Mouse (Mus musculus) CD4-positive naive resting alpha-beta T cell, adult 76 days (primary cell): ENCODE data around the gene Krt9. TPM values are rescaled to one million over a fixed set of nuclear protein-coding genes. Genes with fewer than 3 reads are reported as not detected.

Experiments used
- total RNA-seq: library from RNA; stranded (reverse); gene quantifications from one replicate; pipeline ENCODE4 v1.2.4, GENCODE M21; 2023

Gene Krt9
- total RNA-seq, result not detected

DNA sequence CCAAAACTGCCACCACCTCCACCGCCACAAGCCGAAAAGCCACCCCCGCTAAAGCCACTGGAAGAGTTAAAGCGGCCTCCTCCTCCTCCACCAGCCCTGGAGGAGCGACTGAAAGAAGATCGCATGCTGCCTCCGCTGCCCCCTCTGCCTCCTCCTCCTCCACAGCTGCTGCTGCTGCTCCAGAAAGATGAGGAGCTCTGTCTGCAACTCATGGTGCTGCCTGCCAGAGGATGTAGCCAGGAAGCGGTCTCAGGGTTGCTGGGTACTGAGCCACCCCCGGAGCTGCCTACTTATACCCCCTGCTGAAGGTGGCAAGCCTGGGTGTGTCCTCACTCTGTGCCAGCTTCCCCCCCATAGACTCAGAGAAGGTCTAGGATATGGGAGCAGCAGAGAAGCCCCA, at the start of gene Krt9:
Krt9 (minus strand) TSS at position 255 of the 400 bp plus-strand sequence.

DNA sequence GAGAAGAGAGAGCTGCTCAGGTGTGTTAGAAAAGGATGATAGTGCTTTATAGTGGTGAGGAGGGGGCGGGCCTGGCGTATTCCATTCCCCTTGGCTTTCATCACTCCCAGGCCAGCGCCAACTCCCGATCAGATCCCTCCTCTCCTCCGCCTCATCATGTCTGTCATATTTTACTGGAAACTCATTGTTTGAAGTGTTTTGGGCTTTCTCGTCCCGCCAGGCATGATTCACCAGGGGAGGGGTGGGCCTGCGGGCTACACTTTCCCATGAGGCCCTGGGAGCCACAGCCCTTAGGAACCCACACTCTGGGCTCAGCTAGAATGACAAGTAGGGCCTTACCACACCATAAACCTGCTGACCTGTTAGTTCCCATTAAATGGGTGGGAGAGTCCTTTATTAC, 14.5 kb upstream of the Krt9 start, which contains the start of gene Krt14:
Krt14 (minus strand) TSS at position 51 of the 400 bp plus-strand sequence.

DNA sequence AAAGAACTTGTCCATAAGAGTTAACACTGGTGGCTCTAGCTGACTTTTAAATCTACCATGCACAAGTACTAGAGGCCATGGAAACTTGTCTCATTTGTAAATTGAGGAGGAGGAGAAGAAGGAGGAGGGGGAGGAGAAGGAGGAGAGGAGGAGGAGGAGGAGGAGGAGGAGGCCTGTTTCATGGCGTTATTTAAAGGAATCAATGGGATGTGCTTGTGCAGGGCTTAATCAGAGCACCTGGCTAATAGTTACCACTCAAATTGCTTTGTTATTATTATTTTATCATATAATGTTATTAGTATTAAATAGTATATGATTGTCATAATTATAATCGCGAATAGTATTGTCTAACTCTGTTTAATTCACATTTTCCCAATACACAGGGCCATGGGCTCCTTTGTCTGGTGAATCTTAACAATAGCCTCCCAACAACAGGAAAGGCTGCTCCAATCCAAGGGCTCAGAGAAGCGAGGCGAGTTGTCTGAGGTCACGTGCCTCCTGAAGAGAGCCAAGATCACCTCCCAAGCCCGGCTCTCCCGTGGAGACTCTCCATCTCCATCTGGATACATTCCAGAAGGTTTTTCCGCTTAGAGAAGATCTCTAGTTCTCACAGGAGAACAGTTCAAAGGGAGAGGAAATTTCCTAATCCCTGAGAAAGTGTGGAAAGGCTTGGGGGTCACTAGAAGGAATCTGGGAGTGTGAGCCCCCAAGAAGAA, 44.3 kb downstream of the Krt9 start, which contains the start of gene Krt19:
Krt19 (minus strand) TSS at position 51 of the 716 bp plus-strand sequence.

Other genes with a start within 250 kb of the Krt9 start
- gene Krtap9-5, start 244.8 kb downstream of the Krt9 start, total RNA-seq, result not detected
- not detected for gene Krtap29-1, start 214.2 kb downstream of the Krt9 start, total RNA-seq
- not detected for gene Krtap16-1, start 206.6 kb downstream of the Krt9 start, total RNA-seq
- not detected for gene Krtap17-1, start 199.3 kb downstream of the Krt9 start, total RNA-seq
- gene Krt33a, start 177.0 kb downstream of the Krt9 start, total RNA-seq, result not detected
- gene Krt33b, start 163.4 kb downstream of the Krt9 start, total RNA-seq, result not detected
- not detected for gene Krt34, start 151.7 kb downstream of the Krt9 start, total RNA-seq
- not detected for gene Krt31, start 142.7 kb downstream of the Krt9 start, total RNA-seq
- gene Krt32, start 105.0 kb downstream of the Krt9 start, total RNA-seq, result not detected
- not detected for gene Krt35, start 97.0 kb downstream of the Krt9 start, total RNA-seq
- not detected for gene Krt36, start 87.6 kb downstream of the Krt9 start, total RNA-seq
- gene Krt13, start 71.7 kb downstream of the Krt9 start, total RNA-seq, result not detected
- gene Krt15, start 57.3 kb downstream of the Krt9 start, total RNA-seq, result not detected
- not detected for gene Krt19, start 44.6 kb downstream of the Krt9 start, total RNA-seq
- not detected for gene Krt14, start 14.3 kb upstream of the Krt9 start, total RNA-seq
- gene Krt16, start 55.7 kb upstream of the Krt9 start, total RNA-seq, result not detected
- gene Krt17, start 67.8 kb upstream of the Krt9 start, total RNA-seq, result not detected
- gene Krt42, start 76.6 kb upstream of the Krt9 start, total RNA-seq, result not detected
- gene Eif1, start 126.6 kb upstream of the Krt9 start, total RNA-seq, result 2,467 TPM
- gene Gast, start 141.2 kb upstream of the Krt9 start, total RNA-seq, result not detected
- gene Hap1, start 162.9 kb upstream of the Krt9 start, total RNA-seq, result 1.2 TPM
- gene Jup, start 204.5 kb upstream of the Krt9 start, total RNA-seq, result 8.3 TPM
- not detected for gene P3h4, start 221.6 kb upstream of the Krt9 start, total RNA-seq
- gene Fkbp10, start 222.5 kb upstream of the Krt9 start, total RNA-seq, result not detected
- gene Nt5c3b, start 248.6 kb upstream of the Krt9 start, total RNA-seq, result 108 TPM
- gene Klhl10, start 248.7 kb upstream of the Krt9 start, total RNA-seq, result 1.4 TPM